Mouse (Mus musculus): ENCODE measurements around the gene Tmem222. TPM values are rescaled to one million over a fixed set of nuclear protein-coding genes. Genes with fewer than 3 reads are reported as not detected.

Gene Tmem222
- 58.0 and 61.0 TPM in 2 replicates for polyA plus RNA-seq (2012; rRNA removed)

DNA sequence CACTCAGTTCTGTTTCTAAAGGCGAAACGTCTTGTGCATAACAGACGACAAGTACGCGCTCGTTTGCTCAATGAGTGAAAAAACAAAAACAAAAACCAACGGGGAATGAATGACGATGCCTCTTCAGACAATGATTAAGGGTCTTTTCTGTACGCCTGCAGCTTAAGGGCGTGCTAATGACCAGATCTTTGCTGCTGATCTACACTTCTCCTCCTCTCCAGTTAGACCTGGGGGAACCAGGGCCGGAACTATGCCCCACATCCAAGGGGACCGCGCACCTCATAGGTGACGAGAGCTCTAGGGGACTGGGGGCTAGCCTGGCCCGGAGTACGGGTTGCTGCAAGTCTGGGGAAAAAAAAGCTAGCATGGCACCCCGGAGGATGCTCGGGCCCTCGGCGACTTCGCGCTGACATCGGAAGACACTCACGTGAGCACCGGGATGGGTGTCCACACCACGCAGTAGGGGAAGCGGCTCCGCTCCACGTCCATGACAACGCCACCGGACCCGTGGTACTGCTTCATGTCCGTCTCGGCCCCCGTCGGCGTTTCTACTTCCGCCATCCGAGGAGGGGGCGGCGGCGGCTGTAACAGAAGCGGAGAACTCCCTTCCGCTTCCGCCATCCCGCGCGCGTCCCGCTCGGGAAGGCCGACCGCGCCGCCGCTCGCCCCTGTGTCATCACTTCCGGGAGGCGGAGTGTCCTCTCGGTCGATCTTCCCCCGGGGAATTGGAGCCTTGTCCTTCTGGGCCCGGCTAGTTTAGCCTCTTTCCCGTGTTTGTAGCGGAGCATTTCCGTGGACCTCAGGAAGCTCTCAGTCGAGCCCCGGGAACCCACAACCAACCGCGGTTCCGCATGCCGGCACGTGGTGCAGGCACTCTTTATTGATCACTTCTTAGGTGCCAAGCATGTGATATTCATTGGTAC is at the start of gene Tmem222:
Gene Tmem222, minus strand, starts transcription at position 689 of the 923 bp plus-strand sequence.
- H3K27me3 ChIP-seq (ENCODE audit: control insufficient read depth, insufficient read depth, low read length): no peaks in the 10 kb centered on the region
- peak; percentile 81 to 89 for DNase-seq (ENCODE audit: low read depth in 1 of 2, low spot score in 2 of 2)
- under 1% methylated on average over 73 of the region's 73 CpGs for WGBS
- TF ChIP-seq POLR2A (IDR thresholded peaks at IDR 0.05; ENCODE audit: low read depth, low read length) (no peak; the same call in none of the 2 replicates), CTCF (IDR thresholded peaks at IDR 0.05; ENCODE audit: extremely low read depth, insufficient read depth, insufficient read length, insufficient replicate concordance) (no peak)
- 0 out of 2 replicates have a peak, but pooled peaks cover 1% of the 10 kb centered on the region for H3K36me3 ChIP-seq (ENCODE audit: control insufficient read depth, insufficient read depth, low read length)
- H3K4me1 ChIP-seq (ENCODE audit: control insufficient read depth, insufficient read depth, insufficient read length): peaks cover 4% of the 10 kb centered on the region; the same call in 1 of the 2 replicates
- peak within 1 kb of the TSS; percentile 92 for H3K4me3 ChIP-seq (ENCODE audit: extremely low read depth, insufficient read depth, insufficient read length)
- peak within 1 kb of the TSS; percentile 79 for H3K27ac ChIP-seq (ENCODE audit: insufficient read depth, low read length)

GRCm38 (mm10) chr4:133319667-133320066 is 42.1 kb upstream of the Tmem222 start:
- Histone ChIP-seq H3K4me1 (ENCODE audit: control insufficient read depth, insufficient read depth, insufficient read length) (no peaks in the 10 kb centered on the region), H3K27me3 (ENCODE audit: control insufficient read depth, insufficient read depth, low read length) (no peaks in the 10 kb centered on the region), H3K27ac (ENCODE audit: insufficient read depth, low read length) (no peak overlapping the region), H3K36me3 (ENCODE audit: control insufficient read depth, insufficient read depth, low read length) (0 out of 2 replicates have a peak, but pooled peaks cover 1% of the 10 kb centered on the region), H3K4me3 (ENCODE audit: extremely low read depth, insufficient read depth, insufficient read length) (no peak overlapping the region)
- TF ChIP-seq CTCF (IDR thresholded peaks at IDR 0.05; ENCODE audit: extremely low read depth, insufficient read depth, insufficient read length, insufficient replicate concordance) (no peak), POLR2A (IDR thresholded peaks at IDR 0.05; ENCODE audit: low read depth, low read length) (no peak)
- 94% methylated on average over 3 of the region's 3 CpGs for WGBS
- DNase-seq (ENCODE audit: low read depth in 1 of 2, low spot score in 2 of 2): no peak

- DNase-seq (ENCODE audit: low read depth in 1 of 2, low spot score in 2 of 2): no peak
- WGBS: 96% methylated on average over 5 of the region's 5 CpGs
- TF ChIP-seq CTCF (IDR thresholded peaks at IDR 0.05; ENCODE audit: extremely low read depth, insufficient read depth, insufficient read length, insufficient replicate concordance): no peak
- TF ChIP-seq POLR2A (IDR thresholded peaks at IDR 0.05; ENCODE audit: low read depth, low read length): no peak
- Histone ChIP-seq H3K4me3 (ENCODE audit: extremely low read depth, insufficient read depth, insufficient read length) (no peak overlapping the region), H3K4me1 (ENCODE audit: control insufficient read depth, insufficient read depth, insufficient read length) (no peaks in the 10 kb centered on the region), H3K27ac (ENCODE audit: insufficient read depth, low read length) (no peak overlapping the region), H3K27me3 (ENCODE audit: control insufficient read depth, insufficient read depth, low read length) (no peaks in the 10 kb centered on the region), H3K36me3 (ENCODE audit: control insufficient read depth, insufficient read depth, low read length) (peaks cover 1% of the 10 kb centered on the region; the same call in 1 of the 2 replicates)
Observed at GRCm38 (mm10) chr4:133315991-133316390, 38.4 kb upstream of the Tmem222 start.

- TF ChIP-seq POLR2A (IDR thresholded peaks at IDR 0.05; ENCODE audit: low read depth, low read length) (no peak), CTCF (IDR thresholded peaks at IDR 0.05; ENCODE audit: extremely low read depth, insufficient read depth, insufficient read length, insufficient replicate concordance) (no peak)
- Histone ChIP-seq H3K27me3 (ENCODE audit: control insufficient read depth, insufficient read depth, low read length) (no peaks in the 10 kb centered on the region), H3K4me3 (ENCODE audit: extremely low read depth, insufficient read depth, insufficient read length) (no peak overlapping the region), H3K36me3 (ENCODE audit: control insufficient read depth, insufficient read depth, low read length) (no peaks in the 10 kb centered on the region; the same call in 1 of the 2 replicates), H3K27ac (ENCODE audit: insufficient read depth, low read length) (no peak overlapping the region), H3K4me1 (ENCODE audit: control insufficient read depth, insufficient read depth, insufficient read length) (no peaks in the 10 kb centered on the region)
- DNase-seq (ENCODE audit: low read depth in 1 of 2, low spot score in 2 of 2): no peak
- WGBS: 94% methylated on average over 8 of the region's 8 CpGs
Observed at GRCm38 (mm10) chr4:133314896-133315295, 37.3 kb upstream of the Tmem222 start.

DNA sequence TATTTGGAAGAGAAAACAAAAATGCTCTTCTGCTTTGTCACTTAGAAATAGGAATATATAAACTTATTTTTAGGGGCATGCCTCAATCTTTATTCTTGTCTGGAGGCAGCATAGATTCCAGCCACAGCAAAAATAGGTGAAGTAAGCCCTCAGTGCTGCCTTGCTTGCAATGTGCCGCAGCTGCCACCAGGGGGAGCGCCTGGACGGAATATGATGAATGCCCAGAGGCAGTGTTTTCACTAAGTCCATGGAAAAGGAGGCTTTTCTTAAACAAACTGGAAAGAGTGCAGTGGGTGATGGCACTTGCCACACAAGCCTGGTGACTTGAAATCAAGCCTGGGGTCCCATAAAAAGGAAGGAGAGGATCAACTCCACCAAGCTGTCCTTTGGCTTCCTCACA is 32.4 kb upstream of the Tmem222 start:
- H3K36me3 ChIP-seq (ENCODE audit: control insufficient read depth, insufficient read depth, low read length): peaks cover 2% of the 10 kb centered on the region; the same call in 1 of the 2 replicates
- TF ChIP-seq CTCF (IDR thresholded peaks at IDR 0.05; ENCODE audit: extremely low read depth, insufficient read depth, insufficient read length, insufficient replicate concordance) (peak; percentile 98), POLR2A (IDR thresholded peaks at IDR 0.05; ENCODE audit: low read depth, low read length) (no peak)
- no peaks in the 10 kb centered on the region for H3K4me1 ChIP-seq (ENCODE audit: control insufficient read depth, insufficient read depth, insufficient read length)
- no peaks in the 10 kb centered on the region for H3K27me3 ChIP-seq (ENCODE audit: control insufficient read depth, insufficient read depth, low read length)
- H3K27ac ChIP-seq (ENCODE audit: insufficient read depth, low read length): no peak overlapping the region
- WGBS: under 1% methylated on average over 3 of the region's 3 CpGs
- DNase-seq (ENCODE audit: low read depth in 1 of 2, low spot score in 2 of 2): peak in 1 of 2 experiments; percentile 80
- no peak overlapping the region for H3K4me3 ChIP-seq (ENCODE audit: extremely low read depth, insufficient read depth, insufficient read length)

- DNase-seq (ENCODE audit: low read depth in 1 of 2, low spot score in 2 of 2): peak in 1 of 2 experiments; percentile 40
- Histone ChIP-seq H3K36me3 (ENCODE audit: control insufficient read depth, insufficient read depth, low read length) (peaks cover 5% of the 10 kb centered on the region; the same call in 1 of the 2 replicates), H3K27ac (ENCODE audit: insufficient read depth, low read length) (no peak overlapping the region), H3K4me1 (ENCODE audit: control insufficient read depth, insufficient read depth, insufficient read length) (no peaks in the 10 kb centered on the region), H3K4me3 (ENCODE audit: extremely low read depth, insufficient read depth, insufficient read length) (no peak overlapping the region), H3K27me3 (ENCODE audit: control insufficient read depth, insufficient read depth, low read length) (no peaks in the 10 kb centered on the region)
- TF ChIP-seq POLR2A (IDR thresholded peaks at IDR 0.05; ENCODE audit: low read depth, low read length) (no peak), CTCF (IDR thresholded peaks at IDR 0.05; ENCODE audit: extremely low read depth, insufficient read depth, insufficient read length, insufficient replicate concordance) (peak; percentile 61; the same call in 1 of the 2 replicates)
- 61% methylated on average over 3 of the region's 3 CpGs for WGBS
Observed at GRCm38 (mm10) chr4:133307331-133307730, 29.7 kb upstream of the Tmem222 start.

All from spleen, adult 2 months (tissue).